Mouse (Mus musculus): ENCODE measurements around the gene Cdsn. TPM values are rescaled to one million over a fixed set of nuclear protein-coding genes. Genes with fewer than 3 reads are reported as not detected.
"Not testable (repeated sequence)": the region's sequence is repeated elsewhere in the genome, so short reads cannot be mapped to it uniquely, and the experiment has no call there.

Cdsn gene
- polyA plus RNA-seq, 1 experiment from 2014 or later = 0.40 TPM

DNA sequence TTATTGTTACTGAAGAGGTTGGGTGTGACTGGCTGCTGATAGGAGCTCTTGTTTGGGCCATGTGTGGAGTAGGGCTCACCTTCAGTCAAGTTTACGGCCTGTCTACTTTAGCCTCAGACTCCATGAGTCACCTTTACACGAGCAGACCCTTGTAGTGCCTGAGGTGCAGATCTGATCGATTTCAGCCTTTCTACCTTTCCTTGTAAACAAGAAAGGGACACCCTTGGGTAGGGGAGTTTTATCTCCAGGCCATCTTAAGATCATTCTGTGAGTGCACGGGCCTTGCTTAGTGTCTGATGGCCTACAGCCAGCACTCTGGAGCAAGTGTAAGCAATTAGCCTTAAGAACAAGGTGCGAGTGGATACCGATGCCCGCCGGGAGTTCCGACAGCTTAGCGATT, 45.0 kb upstream of the Cdsn start:
- H3K27me3 ChIP-seq (replicated peaks; ENCODE audit: control insufficient read depth, insufficient read depth, low read length) = no peaks in the 10 kb centered on the region
- H3K9ac ChIP-seq (ENCODE audit: low read depth, low read length) = no peak overlapping the region
- H3K36me3 ChIP-seq (ENCODE audit: control insufficient read depth, insufficient read depth) = no peaks in the 10 kb centered on the region
- H3K4me3 ChIP-seq (ENCODE audit: low read depth, low read length) = no peak overlapping the region
- no peaks in the 10 kb centered on the region for H3K4me1 ChIP-seq (replicated peaks; ENCODE audit: control insufficient read depth, insufficient read depth, low read length)
- H3K4me2 ChIP-seq (replicated peaks; ENCODE audit: low read depth) = no peak overlapping the region
- no peak for TF ChIP-seq CTCF (IDR thresholded peaks at IDR 0.05; ENCODE audit: low read depth)
- H3K9me3 ChIP-seq (ENCODE audit: control insufficient read depth) = no peaks in the 10 kb centered on the region
- whole genome bisulfite sequencing = 19% methylated on average over 10 of the region's 10 CpGs
- no peak for ATAC-seq
- no peak overlapping the region for H3K27ac ChIP-seq (ENCODE audit: low read depth, low read length)

GRCm38 (mm10) chr17:35507556-35508260, 44.2 kb upstream of the Cdsn start:
- Histone ChIP-seq H3K4me3 (ENCODE audit: low read depth, low read length) (no peak overlapping the region), H3K4me1 (replicated peaks; ENCODE audit: control insufficient read depth, insufficient read depth, low read length) (no peaks in the 10 kb centered on the region), H3K27ac (ENCODE audit: low read depth, low read length) (no peak overlapping the region), H3K4me2 (replicated peaks; ENCODE audit: low read depth) (no peak overlapping the region), H3K9me3 (ENCODE audit: control insufficient read depth) (no peaks in the 10 kb centered on the region), H3K36me3 (ENCODE audit: control insufficient read depth, insufficient read depth) (no peaks in the 10 kb centered on the region), H3K27me3 (replicated peaks; ENCODE audit: control insufficient read depth, insufficient read depth, low read length) (no peaks in the 10 kb centered on the region), H3K9ac (ENCODE audit: low read depth, low read length) (no peak overlapping the region)
- no peak for TF ChIP-seq CTCF (IDR thresholded peaks at IDR 0.05; ENCODE audit: low read depth)
- WGBS = 42% methylated on average over 13 of the region's 13 CpGs
- ATAC-seq = no peak

- 60% methylated on average over 4 of the region's 5 CpGs for WGBS
These were observed 43.6 kb upstream of the Cdsn start for GRCm38 (mm10) chr17:35508279-35508678.

GRCm38 (mm10) chr17:35509284-35509683, 42.6 kb upstream of the Cdsn start:
- no peak overlapping the region for H3K4me2 ChIP-seq (replicated peaks; ENCODE audit: low read depth)
- no peak overlapping the region for H3K4me3 ChIP-seq (ENCODE audit: low read depth, low read length)
- no peaks in the 10 kb centered on the region for H3K27me3 ChIP-seq (replicated peaks; ENCODE audit: control insufficient read depth, insufficient read depth, low read length)
- no peak overlapping the region for H3K9ac ChIP-seq (ENCODE audit: low read depth, low read length)
- H3K9me3 ChIP-seq (ENCODE audit: control insufficient read depth) = no peaks in the 10 kb centered on the region
- 0 out of 2 replicates have a peak, but pooled peaks cover 5% of the 10 kb centered on the region for H3K36me3 ChIP-seq (ENCODE audit: control insufficient read depth, insufficient read depth)
- H3K27ac ChIP-seq (ENCODE audit: low read depth, low read length) = no peak overlapping the region
- peak; percentile 76 for TF ChIP-seq CTCF (IDR thresholded peaks at IDR 0.05; ENCODE audit: low read depth)
- ATAC-seq = peak; percentile 8; the same call in 1 of the 2 replicates
- no peaks in the 10 kb centered on the region for H3K4me1 ChIP-seq (replicated peaks; ENCODE audit: control insufficient read depth, insufficient read depth, low read length)
- 16% methylated on average over 8 of the region's 8 CpGs for WGBS

More at GRCm38 (mm10) chr17:35508279-35508678, 43.6 kb upstream of the Cdsn start:
- not testable (repeated sequence) for ATAC-seq; H3K27me3 ChIP-seq (replicated peaks; ENCODE audit: control insufficient read depth, insufficient read depth, low read length); H3K4me1 ChIP-seq (replicated peaks; ENCODE audit: control insufficient read depth, insufficient read depth, low read length); H3K9ac ChIP-seq (ENCODE audit: low read depth, low read length); H3K4me2 ChIP-seq (replicated peaks; ENCODE audit: low read depth); H3K9me3 ChIP-seq (ENCODE audit: control insufficient read depth); H3K36me3 ChIP-seq (ENCODE audit: control insufficient read depth, insufficient read depth); H3K4me3 ChIP-seq (ENCODE audit: low read depth, low read length); H3K27ac ChIP-seq (ENCODE audit: low read depth, low read length)
- TF ChIP-seq CTCF (IDR thresholded peaks at IDR 0.05; ENCODE audit: low read depth) = peak; percentile 35

- TF ChIP-seq CTCF (IDR thresholded peaks at IDR 0.05; ENCODE audit: low read depth) = peak; percentile 66
- H3K27ac ChIP-seq (ENCODE audit: low read depth, low read length) = no peak overlapping the region
- H3K27me3 ChIP-seq (replicated peaks; ENCODE audit: control insufficient read depth, insufficient read depth, low read length) = no peaks in the 10 kb centered on the region
- no peak overlapping the region for H3K4me3 ChIP-seq (ENCODE audit: low read depth, low read length)
- WGBS = 95% methylated on average over 7 of the region's 7 CpGs
- no peaks in the 10 kb centered on the region; the same call in none of the 2 replicates for H3K4me1 ChIP-seq (replicated peaks; ENCODE audit: control insufficient read depth, insufficient read depth, low read length)
- no peak overlapping the region for H3K4me2 ChIP-seq (replicated peaks; ENCODE audit: low read depth)
- no peak for ATAC-seq
- H3K9me3 ChIP-seq (ENCODE audit: control insufficient read depth) = no peaks in the 10 kb centered on the region
- H3K9ac ChIP-seq (ENCODE audit: low read depth, low read length) = no peak overlapping the region
- H3K36me3 ChIP-seq (ENCODE audit: control insufficient read depth, insufficient read depth) = 0 out of 2 replicates have a peak, but pooled peaks cover 5% of the 10 kb centered on the region
These were observed 38.9 kb upstream of the Cdsn start for GRCm38 (mm10) chr17:35512916-35513626.

DNA sequence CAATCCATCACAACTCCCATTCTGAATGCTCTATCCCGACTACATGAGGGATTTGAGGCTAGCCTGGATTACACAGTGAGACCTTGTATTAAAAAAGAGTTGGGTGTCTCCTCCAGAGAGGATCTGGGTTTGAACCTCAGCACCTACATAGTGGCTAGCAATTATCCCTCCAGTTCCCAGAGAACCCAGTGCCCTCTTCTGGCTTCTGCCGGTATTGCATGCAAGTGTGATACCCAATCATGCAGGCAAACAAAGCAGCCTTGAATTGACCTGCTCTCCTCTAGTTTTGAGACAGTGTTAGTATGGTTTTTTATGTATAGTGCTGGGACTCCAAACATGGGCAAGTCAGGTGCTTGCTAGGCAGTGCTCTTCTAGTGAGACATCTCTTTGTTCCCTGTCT, 38.0 kb upstream of the Cdsn start:
- ATAC-seq = no peak
- 20% methylated on average over 2 of the region's 2 CpGs for WGBS
- H3K9ac ChIP-seq (ENCODE audit: low read depth, low read length) = no peak overlapping the region

More for the DNA sequence above, 38.0 kb upstream of the Cdsn start:
- Histone ChIP-seq H3K4me3 (ENCODE audit: low read depth, low read length) (no peak overlapping the region), H3K27ac (ENCODE audit: low read depth, low read length) (no peak overlapping the region), H3K9me3 (ENCODE audit: control insufficient read depth) (no peaks in the 10 kb centered on the region), H3K4me1 (replicated peaks; ENCODE audit: control insufficient read depth, insufficient read depth, low read length) (no peaks in the 10 kb centered on the region; the same call in none of the 2 replicates), H3K4me2 (replicated peaks; ENCODE audit: low read depth) (no peak overlapping the region), H3K27me3 (replicated peaks; ENCODE audit: control insufficient read depth, insufficient read depth, low read length) (no peaks in the 10 kb centered on the region), H3K36me3 (ENCODE audit: control insufficient read depth, insufficient read depth) (0 out of 2 replicates have a peak, but pooled peaks cover 5% of the 10 kb centered on the region)
- peak; percentile 86 for TF ChIP-seq CTCF (IDR thresholded peaks at IDR 0.05; ENCODE audit: low read depth)

All from intestine, postnatal 0 days (tissue).